Mouse (Mus musculus) hindbrain, embryonic 11.5 days (tissue): ENCODE results near the gene Nedd4. TPM values are rescaled to one million over a fixed set of nuclear protein-coding genes. Genes with fewer than 3 reads are reported as not detected.
"Not testable (repeated sequence)": the region's sequence is repeated elsewhere in the genome, so short reads cannot be mapped to it uniquely, and the experiment has no call there.

Experiments
- ATAC-seq: fragments of 200-750 bp; cut with Nextera tagmentation; 2 replicates; pipeline ENCODE4 v1.8.0; 2017; ENCODE audit warnings: mild to moderate bottlenecking, moderate TSS enrichment, moderate library complexity; ENCODE audit not compliant: low FRiP score
- DNase-seq: peaks from one replicate; pipeline ENCODE4 v3.0.0-alpha.2; 2015; ENCODE audit warnings: low spot score
- H3K27ac ChIP-seq: fragments of 300-500 bp; sonication (generic); 2 replicates; pipeline ENCODE4 v1.5.1; 2014; ENCODE audit warnings: mild to moderate bottlenecking, low read depth, low read length
- H3K27me3 ChIP-seq: fragments of 300-500 bp; sonication (generic); 2 replicates; pipeline ENCODE4 v1.6.1; 2014; ENCODE audit warnings: mild to moderate bottlenecking, low read length, moderate library complexity, mixed read lengths; ENCODE audit not compliant: control insufficient read depth, insufficient read depth
- H3K36me3 ChIP-seq: fragments of 300-500 bp; sonication (generic); 2 replicates; pipeline ENCODE4 v1.6.1; 2014; ENCODE audit warnings: mild to moderate bottlenecking, low read length, moderate library complexity, mixed read lengths; ENCODE audit not compliant: control insufficient read depth, insufficient read depth
- H3K4me1 ChIP-seq: fragments of 300-500 bp; sonication (generic); replicated peaks from 2 replicates; pipeline ENCODE4 v1.6.1; 2014; ENCODE audit warnings: low read length, mixed read lengths; ENCODE audit not compliant: control insufficient read depth, insufficient read depth
- H3K4me2 ChIP-seq: fragments of 300-500 bp; sonication (generic); replicated peaks from 2 replicates; pipeline ENCODE4 v1.6.1; 2014; ENCODE audit warnings: mild to moderate bottlenecking, low read depth, low read length
- H3K4me3 ChIP-seq: fragments of 300-500 bp; sonication (generic); 2 replicates; pipeline ENCODE4 v1.5.1; 2014; ENCODE audit warnings: low read depth, low read length
- H3K9ac ChIP-seq: fragments of 300-500 bp; sonication (generic); 2 replicates; pipeline ENCODE4 v1.6.1; 2014; ENCODE audit warnings: low read depth, low read length
- H3K9me3 ChIP-seq: fragments of 300-500 bp; sonication (generic); 2 replicates; pipeline ENCODE4 v1.6.1; 2016; ENCODE audit warnings: low read length; ENCODE audit not compliant: control insufficient read depth
- WGBS: fragments of 180-500 bp; shearing (Covaris S2); extraction: QIAGEN DNeasy Blood & Tissue Kit; methylation state at CpG from one replicate; pipeline ENCODE4 v1.1.7; 2014; 5-methylcytosine and 5-hydroxymethylcytosine counted together
- polyA plus RNA-seq: library from polyadenylated mRNA; unstranded; fragments of >200 nt; fragmentation: Nextera tagmentation; extraction: Ambion mirVana; gene quantifications from 2 replicates; pipeline ENCODE4 v1.2.1, GENCODE M21; 2014

Gene Nedd4
- polyA plus RNA-seq, 1 experiment from 2014 or later: 708 TPM

- Histone ChIP-seq H3K9ac (0 out of 2 replicates have a peak overlapping the region, but pooled peaks have one; percentile 19), H3K4me3 (0 out of 2 replicates have a peak overlapping the region, but pooled peaks have one; percentile 99), H3K27ac (peak overlapping the region; percentile 79; the same call in 1 of the 2 replicates), H3K9me3 (no peaks in the 10 kb centered on the region), H3K4me2 (peak overlapping the region; percentile 66), H3K36me3 (peaks cover 9% of the 10 kb centered on the region), H3K27me3 (no peaks in the 10 kb centered on the region), H3K4me1 (peaks cover 12% of the 10 kb centered on the region)
- WGBS: 30% methylated on average over 7 of the region's 7 CpGs
- ATAC-seq (no peak), DNase-seq (peak; percentile 56)
Measured at GRCm38 (mm10) chr9:72665517-72665916, 3.4 kb downstream of the Nedd4 start.

GRCm38 (mm10) chr9:72666352-72667021, 4.3 kb downstream of the Nedd4 start:
- not testable (repeated sequence) for H3K4me3 ChIP-seq, H3K36me3 ChIP-seq, DNase-seq, H3K27ac ChIP-seq, H3K9me3 ChIP-seq, H3K9ac ChIP-seq, ATAC-seq, H3K4me2 ChIP-seq, H3K27me3 ChIP-seq
- peaks cover 12% of the 10 kb centered on the region for H3K4me1 ChIP-seq
- WGBS: 85% methylated on average over 6 of the region's 8 CpGs

- peaks cover 12% of the 10 kb centered on the region for H3K4me1 ChIP-seq
- 90% methylated on average over 3 of the region's 3 CpGs for WGBS
- no peaks in the 10 kb centered on the region for H3K9me3 ChIP-seq
- DNase-seq (no peak), ATAC-seq (no peak)
- no peak overlapping the region for H3K4me2 ChIP-seq
- no peaks in the 10 kb centered on the region for H3K27me3 ChIP-seq
- H3K4me3 ChIP-seq: no peak overlapping the region
- no peak overlapping the region for H3K27ac ChIP-seq
- peaks cover 9% of the 10 kb centered on the region for H3K36me3 ChIP-seq
- no peak overlapping the region for H3K9ac ChIP-seq
Measured at GRCm38 (mm10) chr9:72667126-72667525, 5.0 kb downstream of the Nedd4 start.

- Histone ChIP-seq H3K9me3 (no peaks in the 10 kb centered on the region), H3K4me1 (peaks cover 11% of the 10 kb centered on the region), H3K36me3 (peaks cover 10% of the 10 kb centered on the region), H3K27ac (no peak overlapping the region), H3K27me3 (no peaks in the 10 kb centered on the region), H3K4me2 (no peak overlapping the region), H3K9ac (no peak overlapping the region), H3K4me3 (no peak overlapping the region)
- WGBS: 90% methylated on average over 7 of the region's 7 CpGs
- DNase-seq (no peak), ATAC-seq (no peak)
Measured at GRCm38 (mm10) chr9:72669383-72669782, 7.2 kb downstream of the Nedd4 start.

GRCm38 (mm10) chr9:72672361-72672760, 10.2 kb downstream of the Nedd4 start:
- H3K36me3 ChIP-seq: peaks cover 18% of the 10 kb centered on the region
- WGBS: 45% methylated on average over 2 of the region's 2 CpGs
- no peak overlapping the region for H3K9ac ChIP-seq
- H3K9me3 ChIP-seq: no peaks in the 10 kb centered on the region
- H3K27me3 ChIP-seq: no peaks in the 10 kb centered on the region
- no peak overlapping the region for H3K4me2 ChIP-seq
- DNase-seq: peak; percentile 88
- H3K4me1 ChIP-seq: no peaks in the 10 kb centered on the region
- H3K4me3 ChIP-seq: no peak overlapping the region
- ATAC-seq: no peak
- no peak overlapping the region for H3K27ac ChIP-seq

- DNase-seq (no peak), ATAC-seq (no peak)
- Histone ChIP-seq H3K4me1 (no peaks in the 10 kb centered on the region), H3K4me3 (no peak overlapping the region), H3K4me2 (no peak overlapping the region), H3K36me3 (peaks cover 25% of the 10 kb centered on the region), H3K27ac (no peak overlapping the region), H3K27me3 (no peaks in the 10 kb centered on the region), H3K9ac (no peak overlapping the region), H3K9me3 (no peaks in the 10 kb centered on the region)
- WGBS: 90% methylated on average over 6 of the region's 6 CpGs
Measured at GRCm38 (mm10) chr9:72674957-72675744, 13.0 kb downstream of the Nedd4 start.

GRCm38 (mm10) chr9:72675745-72676200, 13.6 kb downstream of the Nedd4 start:
- H3K36me3 ChIP-seq: peaks cover 22% of the 10 kb centered on the region

GRCm38 (mm10) chr9:72677659-72678058, 15.5 kb downstream of the Nedd4 start:
- Histone ChIP-seq H3K4me2 (no peak overlapping the region), H3K36me3 (peaks cover 27% of the 10 kb centered on the region), H3K9me3 (no peaks in the 10 kb centered on the region), H3K27me3 (no peaks in the 10 kb centered on the region), H3K27ac (no peak overlapping the region), H3K9ac (no peak overlapping the region), H3K4me3 (no peak overlapping the region), H3K4me1 (no peaks in the 10 kb centered on the region)
- DNase-seq (no peak), ATAC-seq (no peak)
- 95% methylated on average over 5 of the region's 5 CpGs for WGBS

More at GRCm38 (mm10) chr9:72675745-72676200, 13.6 kb downstream of the Nedd4 start:
- Histone ChIP-seq H3K4me1 (no peaks in the 10 kb centered on the region), H3K9ac (no peak overlapping the region), H3K4me2 (no peak overlapping the region), H3K27me3 (no peaks in the 10 kb centered on the region), H3K27ac (no peak overlapping the region), H3K4me3 (no peak overlapping the region), H3K9me3 (no peaks in the 10 kb centered on the region)
- DNase-seq (no peak), ATAC-seq (no peak)
- 88% methylated on average over 3 of the region's 3 CpGs for WGBS
